Mouse (Mus musculus) liver, adult 2 months (tissue): ENCODE results near the gene Lrba. TPM values are rescaled to one million over a fixed set of nuclear protein-coding genes. Genes with fewer than 3 reads are reported as not detected.

Experiments
- DNase-seq: peaks from one replicate; pipeline ENCODE4 v3.0.0-alpha.2; 2011; ENCODE audit warnings: low read depth, low spot score; ENCODE audit errors: extremely low read depth
- H3K27ac ChIP-seq: fragments of 200-500 bp; replicated peaks from 2 replicates; pipeline ENCODE4 v1.5.1; 2012; ENCODE audit warnings: low read depth, mild to moderate bottlenecking, control low read depth, inconsistent platforms, low read length; ENCODE audit not compliant: insufficient read depth
- H3K27me3 ChIP-seq: fragments of 200-500 bp; 2 replicates; pipeline ENCODE4 v1.6.1; 2012; ENCODE audit warnings: mild to moderate bottlenecking, moderate library complexity, low read length, inconsistent platforms; ENCODE audit not compliant: control insufficient read depth, insufficient read depth
- H3K36me3 ChIP-seq: fragments of 200-500 bp; 2 replicates; pipeline ENCODE4 v1.6.1; 2012; ENCODE audit warnings: low read length, inconsistent platforms; ENCODE audit not compliant: control insufficient read depth, insufficient read depth
- H3K4me1 ChIP-seq: fragments of 200-500 bp; 2 replicates; pipeline ENCODE4 v1.6.1; 2011; ENCODE audit warnings: low read length; ENCODE audit not compliant: control insufficient read depth, insufficient read depth
- H3K4me3 ChIP-seq: fragments of 200-500 bp; 2 replicates; pipeline ENCODE4 v1.5.1; 2011; ENCODE audit warnings: low read depth, mild to moderate bottlenecking, control low read depth, low read length, moderate library complexity; ENCODE audit not compliant: insufficient read depth
- H3K79me2 ChIP-seq: fragments of 200-500 bp; 2 replicates; pipeline ENCODE4 v1.6.1; 2012; ENCODE audit warnings: inconsistent platforms, mild to moderate bottlenecking, low read length, moderate library complexity; ENCODE audit not compliant: control insufficient read depth, insufficient read depth
- H3K9ac ChIP-seq: fragments of 200-500 bp; 2 replicates; pipeline ENCODE4 v1.6.1; 2012; ENCODE audit warnings: low read depth, mild to moderate bottlenecking, control low read depth, inconsistent platforms, low read length
- CTCF ChIP-seq: fragments of 200-500 bp; IDR thresholded peaks from 2 replicates; pipeline ENCODE4 v1.5.1; 2011; ENCODE audit warnings: low read depth, low read length, control low read depth
- POLR2A ChIP-seq: fragments of 200-500 bp; IDR thresholded peaks from 2 replicates; pipeline ENCODE4 v1.6.1; 2011; ENCODE audit warnings: low read length, control low read depth; ENCODE audit not compliant: insufficient read depth; ENCODE audit errors: extremely low read depth
- WGBS: fragments of 180-500 bp; shearing (Covaris S2); methylation state at CpG from one replicate; pipeline ENCODE4 v1.1.7; 2018; 5-methylcytosine and 5-hydroxymethylcytosine counted together
- polyA plus RNA-seq: library from polyadenylated mRNA; depleted of rRNA; stranded (reverse); fragments of >200 nt; gene quantifications from 2 replicates; pipeline ENCODE4 v1.2.3, GENCODE M21; 2012
- total RNA-seq: library from RNA; depleted of rRNA; stranded (reverse); fragments of >200 nt; gene quantifications from 2 replicates; pipeline ENCODE4 v1.2.3, GENCODE M21; 2014

Gene Lrba
- total and polyA plus RNA-seq, 2 experiments = 8.4 to 26.1 TPM

- H3K9ac ChIP-seq = 0 out of 2 replicates have a peak within 1 kb of the TSS, but pooled peaks have one; percentile 8
- H3K27me3 ChIP-seq = no peaks in the 10 kb centered on the region
- DNase-seq = no peak
- no peaks in the 10 kb centered on the region for H3K36me3 ChIP-seq
- H3K4me1 ChIP-seq = peaks cover 2% of the 10 kb centered on the region; the same call in 1 of the 2 replicates
- no peak within 1 kb of the TSS for H3K27ac ChIP-seq
- TF ChIP-seq CTCF (no peak), POLR2A (no peak)
- H3K79me2 ChIP-seq = no peaks in the 10 kb centered on the region
- peak within 1 kb of the TSS; percentile 77; the same call in 1 of the 2 replicates for H3K4me3 ChIP-seq
- WGBS = 37% methylated on average over 25 of the region's 25 CpGs
These were observed 323.9 kb downstream of the Lrba start, which contains the start of gene Mab21l2 for GRCm38 (mm10) chr3:86548091-86549015. Gene Mab21l2 (minus strand): TSS chr3:86548629.

- H3K4me1 ChIP-seq = peaks cover 2% of the 10 kb centered on the region; the same call in 1 of the 2 replicates
- H3K79me2 ChIP-seq = no peaks in the 10 kb centered on the region
- H3K27me3 ChIP-seq = no peaks in the 10 kb centered on the region
- DNase-seq = no peak
- H3K27ac ChIP-seq = no peak overlapping the region
- H3K9ac ChIP-seq = no peak overlapping the region
- no peak overlapping the region for H3K4me3 ChIP-seq
- no peak for TF ChIP-seq POLR2A
- WGBS = 85% methylated on average over 22 of the region's 22 CpGs
- no peaks in the 10 kb centered on the region for H3K36me3 ChIP-seq
These were observed 326.0 kb downstream of the Lrba start for GRCm38 (mm10) chr3:86550301-86551010.

- no peak overlapping the region for H3K27ac ChIP-seq
These were observed 326.7 kb downstream of the Lrba start for GRCm38 (mm10) chr3:86551011-86551728.

GRCm38 (mm10) chr3:86552170-86552569, 327.7 kb downstream of the Lrba start:
- no peak for TF ChIP-seq POLR2A
- TF ChIP-seq CTCF = no peak
- no peak overlapping the region for H3K4me3 ChIP-seq
- no peaks in the 10 kb centered on the region for H3K4me1 ChIP-seq
- H3K9ac ChIP-seq = no peak overlapping the region
- H3K27me3 ChIP-seq = no peaks in the 10 kb centered on the region
- 89% methylated on average over 5 of the region's 5 CpGs for WGBS
- H3K36me3 ChIP-seq = no peaks in the 10 kb centered on the region
- no peaks in the 10 kb centered on the region for H3K79me2 ChIP-seq
- H3K27ac ChIP-seq = no peak overlapping the region
- DNase-seq = no peak

More at GRCm38 (mm10) chr3:86551011-86551728, 326.7 kb downstream of the Lrba start:
- DNase-seq = no peak
- Histone ChIP-seq H3K36me3 (no peaks in the 10 kb centered on the region), H3K27me3 (no peaks in the 10 kb centered on the region), H3K9ac (no peak overlapping the region), H3K79me2 (no peaks in the 10 kb centered on the region), H3K4me1 (peaks cover 2% of the 10 kb centered on the region; the same call in 1 of the 2 replicates), H3K4me3 (no peak overlapping the region)
- TF ChIP-seq CTCF = no peak
- no peak for TF ChIP-seq POLR2A
- 58% methylated on average over 8 of the region's 8 CpGs for WGBS

- no peak overlapping the region for H3K4me3 ChIP-seq
- H3K36me3 ChIP-seq = no peaks in the 10 kb centered on the region
- H3K27ac ChIP-seq = no peak overlapping the region
- no peak overlapping the region for H3K9ac ChIP-seq
- 70% methylated on average over 1 of the region's 1 CpGs for WGBS
- H3K4me1 ChIP-seq = no peaks in the 10 kb centered on the region
- no peak for TF ChIP-seq CTCF
- TF ChIP-seq POLR2A = no peak
- no peaks in the 10 kb centered on the region for H3K79me2 ChIP-seq
- no peaks in the 10 kb centered on the region for H3K27me3 ChIP-seq
- DNase-seq = no peak
These were observed 334.5 kb downstream of the Lrba start for GRCm38 (mm10) chr3:86558976-86559375.
